Mouse (Mus musculus) liver, postnatal 0 days (tissue): ENCODE data around the gene Endou.

Source experiments
- CTCF ChIP-seq: sonication (generic); IDR thresholded peaks from 2 replicates; pipeline ENCODE4 v1.5.1; 2016; ENCODE audit warnings: antibody characterized with exemption, low read depth
- EP300 ChIP-seq: IDR thresholded peaks from 2 replicates; pipeline ENCODE4 v1.6.1; 2016; ENCODE audit warnings: antibody characterized with exemption, low read depth, mild to moderate bottlenecking

DNA sequence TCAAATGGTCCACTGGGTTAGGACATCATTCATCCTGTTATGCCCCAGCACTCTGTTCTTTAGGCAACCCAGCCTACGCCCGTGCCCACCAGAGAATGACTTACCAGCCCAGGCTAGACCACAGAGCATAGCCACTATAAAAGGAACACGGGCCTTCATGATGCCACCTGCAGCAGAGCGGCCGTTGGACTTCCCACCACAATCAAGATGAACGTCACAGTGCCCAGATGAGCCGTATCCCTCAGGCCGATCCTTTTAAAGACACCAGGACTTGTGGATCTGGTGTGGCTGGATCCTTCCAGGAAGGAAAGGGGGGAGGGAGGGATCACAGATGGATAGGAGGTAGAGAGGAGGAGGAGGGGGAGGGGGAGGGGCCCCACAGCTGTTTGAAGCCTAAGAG is at the start of gene Endou:
- no peak for TF ChIP-seq CTCF
- no peak for TF ChIP-seq EP300
